Mouse (Mus musculus): ENCODE results near the gene Ppp1r10.

- TF ChIP-seq CTCF (IDR thresholded peaks at IDR 0.05; ENCODE audit: low read depth), result no peak
- TF ChIP-seq EP300 (IDR thresholded peaks at IDR 0.05; ENCODE audit: low read depth), result no peak
These were observed 6.3 kb downstream of the Ppp1r10 start for GRCm38 (mm10) chr17:35922566-35922965.
